Mouse (Mus musculus) midbrain, embryonic 11.5 days (tissue): ENCODE results near the gene Sorl1. TPM values are rescaled to one million over a fixed set of nuclear protein-coding genes. Genes with fewer than 3 reads are reported as not detected.
A peak's percentile ranks its signal among the peaks of the same experiment; 100 is the strongest.

ENCODE experiments used
- ATAC-seq: fragments of 200-750 bp; cut with Nextera tagmentation; 2 replicates; pipeline ENCODE4 v1.8.0; 2017; ENCODE audit warnings: moderate TSS enrichment, moderate library complexity; ENCODE audit not compliant: low FRiP score
- DNase-seq: peaks from one replicate; pipeline ENCODE4 v3.0.0; 2015; ENCODE audit warnings: low spot score; ENCODE audit errors: missing footprints
- H3K27ac ChIP-seq: fragments of 300-500 bp; sonication (generic); 2 replicates; pipeline ENCODE4 v1.5.1; 2014; ENCODE audit warnings: low read depth, low read length
- H3K27me3 ChIP-seq: fragments of 300-500 bp; sonication (generic); 2 replicates; pipeline ENCODE4 v1.6.1; 2014; ENCODE audit warnings: mild to moderate bottlenecking, low read length, moderate library complexity, mixed read lengths; ENCODE audit not compliant: control insufficient read depth, insufficient read depth
- H3K36me3 ChIP-seq: fragments of 300-500 bp; sonication (generic); 2 replicates; pipeline ENCODE4 v1.6.1; 2014; ENCODE audit warnings: mild to moderate bottlenecking, low read length, moderate library complexity, mixed read lengths; ENCODE audit not compliant: control insufficient read depth, insufficient read depth
- H3K4me1 ChIP-seq: fragments of 300-500 bp; sonication (generic); 2 replicates; pipeline ENCODE4 v1.6.1; 2014; ENCODE audit warnings: low read length; ENCODE audit not compliant: control insufficient read depth, insufficient read depth
- H3K4me2 ChIP-seq: fragments of 300-500 bp; sonication (generic); 2 replicates; pipeline ENCODE4 v1.6.1; 2014; ENCODE audit warnings: mild to moderate bottlenecking, moderate library complexity
- H3K4me3 ChIP-seq: fragments of 300-500 bp; sonication (generic); 2 replicates; pipeline ENCODE4 v1.5.1; 2014; ENCODE audit warnings: low read depth, low read length
- H3K9ac ChIP-seq: fragments of 300-500 bp; sonication (generic); 2 replicates; pipeline ENCODE4 v1.6.1; 2014; ENCODE audit warnings: low read length
- H3K9me3 ChIP-seq: fragments of 300-500 bp; sonication (generic); 2 replicates; pipeline ENCODE4 v1.6.1; 2016; ENCODE audit warnings: low read length; ENCODE audit not compliant: control insufficient read depth
- WGBS: fragments of 180-500 bp; shearing (Covaris S2); extraction: QIAGEN DNeasy Blood & Tissue Kit; methylation state at CpG from one replicate; pipeline ENCODE4 v1.1.7; 2014; 5-methylcytosine and 5-hydroxymethylcytosine counted together
- polyA plus RNA-seq: library from polyadenylated mRNA; unstranded; fragments of >200 nt; fragmentation: Nextera tagmentation; extraction: Ambion mirVana; gene quantifications from 2 replicates; pipeline ENCODE4 v1.2.1, GENCODE M21; 2014

The Sorl1 gene
- polyA plus RNA-seq, 1 experiment from 2014 or later, result 3.8 TPM

DNA sequence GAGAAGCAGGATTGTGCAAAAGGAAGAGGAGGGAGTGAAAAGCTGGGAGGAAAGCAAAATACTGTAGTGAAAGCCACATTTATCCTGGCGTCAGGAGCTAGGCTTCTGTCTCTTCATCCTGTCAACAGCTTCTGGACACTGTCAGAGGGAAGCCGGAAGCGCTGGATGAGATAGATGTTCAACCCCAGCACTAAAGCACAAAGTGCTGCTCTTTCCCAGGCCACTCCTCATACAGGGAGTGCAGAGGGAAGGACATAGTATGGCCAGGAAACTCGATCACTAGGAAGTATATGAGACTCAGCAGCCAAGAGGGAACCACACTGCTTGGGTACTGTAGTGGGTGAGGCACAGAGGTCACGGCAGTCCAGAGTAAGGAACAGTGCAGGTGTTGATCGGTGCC, 145.7 kb downstream of the Sorl1 start:
- no peak for DNase-seq
- Histone ChIP-seq H3K27ac (no peak overlapping the region), H3K4me3 (no peak overlapping the region), H3K36me3 (no peaks in the 10 kb centered on the region), H3K9ac (no peak overlapping the region), H3K4me1 (no peaks in the 10 kb centered on the region), H3K27me3 (no peaks in the 10 kb centered on the region), H3K9me3 (no peaks in the 10 kb centered on the region; the same call in 1 of the 2 replicates), H3K4me2 (no peak overlapping the region)
- ATAC-seq, result no peak
- 90% methylated on average over 6 of the region's 6 CpGs for WGBS

DNA sequence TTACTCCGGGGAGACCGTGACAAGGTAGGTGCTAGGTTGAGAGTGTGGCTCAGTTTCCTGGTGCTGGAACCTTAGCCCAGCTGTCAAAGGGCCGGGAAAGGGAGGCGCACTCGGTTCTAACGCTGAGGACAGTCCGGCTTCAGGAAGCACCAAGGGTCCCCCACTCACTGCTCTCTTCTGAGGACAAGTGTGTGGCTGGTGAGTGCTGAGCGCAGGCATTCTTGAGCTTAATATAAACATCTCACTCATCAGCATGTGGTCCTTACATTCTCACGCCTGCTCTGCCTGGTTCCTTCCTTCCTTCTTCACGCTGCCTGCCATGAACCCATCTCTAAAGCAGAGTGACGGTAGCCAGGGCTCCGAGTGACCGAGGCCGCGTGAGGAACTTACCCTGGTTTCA, 148.1 kb downstream of the Sorl1 start:
- Histone ChIP-seq H3K4me3 (no peak overlapping the region), H3K4me1 (no peaks in the 10 kb centered on the region), H3K27ac (no peak overlapping the region), H3K4me2 (no peak overlapping the region), H3K9ac (no peak overlapping the region), H3K27me3 (no peaks in the 10 kb centered on the region), H3K9me3 (no peaks in the 10 kb centered on the region; the same call in 1 of the 2 replicates), H3K36me3 (no peaks in the 10 kb centered on the region)
- DNase-seq, result peak; percentile 26
- ATAC-seq, result no peak
- 91% methylated on average over 15 of the region's 15 CpGs for WGBS

DNA sequence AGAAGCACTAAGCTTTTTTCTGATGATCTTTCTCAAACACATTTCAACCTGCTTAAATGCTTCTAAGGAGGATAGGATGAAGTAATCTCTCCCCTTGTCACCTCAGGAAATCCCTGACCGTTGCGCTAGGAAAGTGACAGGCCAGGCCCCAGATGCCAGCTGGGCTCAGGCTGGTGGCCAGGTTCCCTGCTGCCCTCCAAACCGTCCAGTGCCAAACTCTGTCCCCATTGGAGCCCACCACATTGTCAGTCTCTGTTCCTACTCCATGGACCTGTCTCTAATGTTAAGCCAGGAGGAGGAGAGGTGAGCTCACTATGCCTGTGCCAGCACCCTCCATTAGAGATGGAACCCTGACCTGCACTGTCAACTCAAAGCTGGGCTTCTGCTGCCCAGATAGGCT, 149.4 kb downstream of the Sorl1 start:
- H3K4me2 ChIP-seq, result no peak overlapping the region
- 86% methylated on average over 3 of the region's 3 CpGs for WGBS

DNA sequence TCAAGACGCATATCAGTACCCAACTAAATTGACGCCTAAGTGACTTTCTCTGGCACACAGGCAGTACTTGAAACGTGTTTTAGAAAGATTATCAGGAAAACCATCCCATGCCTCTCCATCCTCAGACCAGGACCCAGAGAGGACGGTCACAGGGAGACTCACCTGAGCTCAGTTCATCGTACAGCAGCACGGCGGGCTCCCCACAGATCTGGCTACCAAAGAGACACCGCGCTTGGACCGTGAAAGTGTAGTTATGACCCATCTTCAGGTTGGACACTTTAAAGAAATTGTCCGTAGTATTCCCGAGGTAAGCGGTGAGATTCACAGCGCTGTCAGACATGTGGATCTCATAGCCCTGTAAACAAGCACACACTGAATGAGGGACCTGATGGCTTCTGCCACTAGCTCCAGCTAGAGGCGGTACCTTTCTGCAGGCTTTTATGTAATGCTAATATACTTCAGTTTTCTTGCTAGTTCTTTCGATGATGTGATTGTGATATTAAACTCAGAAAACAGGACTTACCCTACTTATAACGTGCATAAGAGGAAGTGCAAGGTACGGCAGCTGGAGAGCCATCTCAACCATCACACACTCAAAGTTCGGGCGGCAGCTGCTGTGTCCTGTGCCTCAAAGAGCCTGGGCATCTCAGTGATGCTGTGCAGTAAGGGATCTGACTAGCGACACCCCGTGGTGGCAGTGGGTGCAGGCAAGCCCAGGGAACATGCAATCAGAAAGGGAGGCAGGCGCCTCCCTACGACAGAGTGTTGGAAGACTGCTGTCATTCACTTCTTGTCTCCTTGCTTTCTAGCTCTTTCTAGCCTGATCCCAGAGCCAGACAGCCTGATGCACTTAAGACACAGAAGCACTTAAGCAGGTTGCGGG, 150.1 kb downstream of the Sorl1 start:
- ATAC-seq, result peak; percentile 81
- WGBS, result 71% methylated on average over 25 of the region's 25 CpGs

More for the DNA sequence above, 149.4 kb downstream of the Sorl1 start:
- Histone ChIP-seq H3K4me3 (no peak overlapping the region), H3K9me3 (no peaks in the 10 kb centered on the region; the same call in 1 of the 2 replicates), H3K9ac (no peak overlapping the region), H3K4me1 (no peaks in the 10 kb centered on the region), H3K27me3 (no peaks in the 10 kb centered on the region), H3K27ac (no peak overlapping the region), H3K36me3 (no peaks in the 10 kb centered on the region)
- no peak for DNase-seq
- no peak for ATAC-seq

DNA sequence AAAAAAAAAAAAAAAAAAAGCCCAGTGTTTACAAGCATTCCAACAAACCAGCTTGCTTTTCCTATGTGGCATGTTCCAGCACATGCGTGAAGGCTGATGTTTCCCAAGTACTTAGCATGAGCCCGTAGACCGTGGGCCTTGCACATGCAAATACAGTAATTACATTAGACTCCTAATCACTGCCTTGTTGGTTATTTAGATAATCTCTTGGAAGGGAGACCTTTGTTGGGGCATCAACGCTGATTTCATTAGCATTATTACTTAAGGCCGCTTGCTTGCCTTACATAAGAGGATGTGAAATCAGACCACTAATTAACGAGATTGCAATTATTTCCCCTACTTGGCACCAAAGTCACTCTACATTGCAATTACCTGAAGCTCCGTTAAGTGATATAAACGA, 154.1 kb downstream of the Sorl1 start:
- ATAC-seq (no peak), DNase-seq (no peak)
- no peak overlapping the region for H3K27ac ChIP-seq
- no peaks in the 10 kb centered on the region for H3K36me3 ChIP-seq
- H3K9me3 ChIP-seq, result no peaks in the 10 kb centered on the region
- WGBS, result 89% methylated on average over 8 of the region's 8 CpGs
- no peak overlapping the region for H3K9ac ChIP-seq
- no peaks in the 10 kb centered on the region for H3K27me3 ChIP-seq
- H3K4me2 ChIP-seq, result no peak overlapping the region
- H3K4me3 ChIP-seq, result no peak overlapping the region
- no peaks in the 10 kb centered on the region for H3K4me1 ChIP-seq

More for the DNA sequence above, 150.1 kb downstream of the Sorl1 start:
- H3K27me3 ChIP-seq, result no peaks in the 10 kb centered on the region
- peak; percentile 92 for DNase-seq
- no peak overlapping the region for H3K4me2 ChIP-seq
- no peaks in the 10 kb centered on the region for H3K36me3 ChIP-seq
- no peaks in the 10 kb centered on the region for H3K4me1 ChIP-seq
- H3K9ac ChIP-seq, result no peak overlapping the region
- H3K27ac ChIP-seq, result no peak overlapping the region
- H3K4me3 ChIP-seq, result no peak overlapping the region
- H3K9me3 ChIP-seq, result no peaks in the 10 kb centered on the region; the same call in 1 of the 2 replicates

DNA sequence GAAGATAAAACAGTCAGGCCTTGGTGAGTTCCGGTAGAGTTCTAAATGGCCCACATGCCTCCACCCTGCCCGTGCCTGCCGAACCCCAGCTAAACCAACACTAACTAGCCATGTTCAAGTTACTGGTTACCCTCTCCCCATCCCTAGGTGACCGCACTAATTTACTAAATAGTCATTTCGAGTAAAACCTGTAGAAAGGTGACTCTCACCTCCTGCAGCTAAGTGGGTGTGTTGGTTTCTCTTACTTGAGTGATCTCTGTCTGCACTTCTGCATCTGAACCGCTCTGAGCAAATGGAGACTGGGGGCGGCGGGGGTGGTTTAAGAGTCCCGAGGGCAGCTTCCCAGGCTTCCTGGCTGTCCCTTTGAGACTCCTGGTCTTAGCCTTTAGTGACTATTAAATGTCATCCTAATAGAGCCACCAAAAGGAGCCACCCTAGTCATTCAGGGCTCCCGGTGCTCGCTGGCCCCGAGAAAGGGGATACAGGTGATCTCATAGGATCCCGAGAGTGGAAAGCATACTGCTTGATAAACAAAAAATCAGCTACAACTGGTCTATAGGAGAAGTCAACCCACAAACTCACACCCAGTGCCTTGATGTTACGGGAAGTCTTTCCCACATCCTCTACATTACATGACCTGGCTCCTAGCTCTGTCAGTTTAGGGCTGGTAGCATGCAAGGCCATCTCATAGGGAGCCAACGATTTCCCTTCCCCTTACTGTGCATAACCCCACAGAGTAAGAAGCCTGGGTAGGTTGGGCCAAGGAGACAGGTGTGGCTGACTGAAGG, 155.2 kb downstream of the Sorl1 start:
- H3K9ac ChIP-seq, result no peak overlapping the region
- no peak overlapping the region for H3K4me2 ChIP-seq
- 96% methylated on average over 15 of the region's 15 CpGs for WGBS
- no peak overlapping the region for H3K4me3 ChIP-seq
- H3K36me3 ChIP-seq, result no peaks in the 10 kb centered on the region
- H3K27me3 ChIP-seq, result no peaks in the 10 kb centered on the region
- ATAC-seq (no peak), DNase-seq (peak; percentile 12)
- no peak overlapping the region for H3K27ac ChIP-seq
- no peaks in the 10 kb centered on the region for H3K9me3 ChIP-seq
- H3K4me1 ChIP-seq, result no peaks in the 10 kb centered on the region

DNA sequence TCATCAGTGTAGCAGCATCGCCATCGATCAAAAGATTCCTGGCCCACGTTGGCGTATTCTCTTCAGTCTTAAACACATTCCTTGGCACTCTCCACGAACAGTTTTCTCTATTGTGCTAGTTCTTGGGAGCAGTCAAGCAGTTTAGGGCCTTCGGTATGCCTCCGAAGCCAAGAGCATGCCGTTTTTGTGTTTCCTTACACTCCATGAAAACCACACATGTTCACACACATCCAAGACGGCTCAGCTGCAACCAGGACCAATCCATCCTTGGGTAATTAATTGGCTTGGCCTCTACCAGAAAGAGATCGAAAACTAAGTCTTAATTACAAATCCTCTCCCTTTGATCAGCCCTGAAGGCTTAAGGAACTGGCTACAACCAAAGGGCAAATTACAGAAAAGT, 162.8 kb downstream of the Sorl1 start:
- no peaks in the 10 kb centered on the region for H3K36me3 ChIP-seq
- no peak overlapping the region for H3K9ac ChIP-seq
- H3K4me3 ChIP-seq, result no peak overlapping the region
- DNase-seq (no peak), ATAC-seq (no peak)
- H3K27me3 ChIP-seq, result no peaks in the 10 kb centered on the region
- no peaks in the 10 kb centered on the region for H3K9me3 ChIP-seq
- H3K27ac ChIP-seq, result no peak overlapping the region
- H3K4me2 ChIP-seq, result no peak overlapping the region
- 72% methylated on average over 10 of the region's 10 CpGs for WGBS
- H3K4me1 ChIP-seq, result no peaks in the 10 kb centered on the region

DNA sequence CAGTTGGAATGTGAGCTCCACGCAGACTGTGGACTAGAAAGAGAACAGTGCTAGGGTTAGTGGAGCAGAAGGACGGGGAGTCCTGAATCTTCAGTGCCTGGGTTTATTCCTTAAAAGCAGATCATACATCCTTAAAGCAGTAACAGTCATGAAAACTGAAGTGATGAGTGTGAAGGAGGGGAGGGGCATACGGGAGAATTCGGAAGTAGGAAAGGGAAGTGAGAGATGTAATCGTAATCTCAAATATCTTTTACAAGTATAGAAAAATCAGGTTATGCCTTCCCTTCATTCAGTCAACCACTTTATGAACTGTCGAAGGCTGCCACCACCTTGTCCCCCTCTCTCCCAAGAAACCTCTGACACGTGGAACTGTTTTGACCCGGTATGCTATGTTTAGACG, 165.8 kb downstream of the Sorl1 start:
- ATAC-seq (no peak), DNase-seq (no peak)
- no peaks in the 10 kb centered on the region for H3K9me3 ChIP-seq
- H3K4me3 ChIP-seq, result no peak overlapping the region
- no peaks in the 10 kb centered on the region for H3K36me3 ChIP-seq
- H3K27me3 ChIP-seq, result no peaks in the 10 kb centered on the region
- H3K4me2 ChIP-seq, result no peak overlapping the region
- no peak overlapping the region for H3K27ac ChIP-seq
- peaks cover 6% of the 10 kb centered on the region; the same call in 1 of the 2 replicates for H3K4me1 ChIP-seq
- WGBS, result 92% methylated on average over 9 of the region's 9 CpGs
- H3K9ac ChIP-seq, result no peak overlapping the region

DNA sequence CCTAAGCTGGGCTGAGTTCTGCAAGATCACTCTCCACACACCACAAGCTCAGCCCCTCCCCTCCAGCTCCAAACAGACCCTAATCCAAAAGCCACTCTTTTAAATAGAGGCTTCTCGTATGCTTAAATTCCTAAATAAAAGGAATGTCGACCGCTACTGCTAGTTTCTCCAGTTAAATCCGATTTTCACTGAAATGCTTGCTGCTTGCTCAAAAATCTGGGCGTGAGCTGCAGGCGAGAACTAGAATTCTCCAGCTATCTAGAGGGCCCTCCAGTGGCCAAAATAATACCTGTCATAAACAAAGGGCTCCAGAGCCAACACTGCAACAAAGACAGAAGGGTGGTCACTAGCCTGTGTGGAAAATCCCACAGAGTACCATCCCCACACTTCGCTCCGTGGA, 170.6 kb downstream of the Sorl1 start:
- no peaks in the 10 kb centered on the region for H3K36me3 ChIP-seq
- peak; percentile 38; the same call in 1 of the 2 replicates for ATAC-seq
- H3K9me3 ChIP-seq, result no peaks in the 10 kb centered on the region
- H3K4me3 ChIP-seq, result no peak overlapping the region
- DNase-seq, result peak; percentile 96
- H3K9ac ChIP-seq, result peak overlapping the region; percentile 59; the same call in 1 of the 2 replicates
- peaks cover 33% of the 10 kb centered on the region for H3K4me1 ChIP-seq
- 4% methylated on average over 8 of the region's 8 CpGs for WGBS
- peak overlapping the region; percentile 20; the same call in 1 of the 2 replicates for H3K4me2 ChIP-seq
- H3K27me3 ChIP-seq, result no peaks in the 10 kb centered on the region
- peak overlapping the region; percentile 57 for H3K27ac ChIP-seq
